Mouse (Mus musculus) stomach, postnatal 0 days (tissue): ENCODE results near the gene Rftn2.

Experiments
- CTCF ChIP-seq: IDR thresholded peaks from 2 replicates; pipeline ENCODE4 v1.5.1; 2016; ENCODE audit warnings: antibody characterized with exemption, low read depth, mild to moderate bottlenecking, moderate library complexity
- EP300 ChIP-seq: optimal IDR thresholded peaks from 2 replicates; pipeline ENCODE3; 2016; ENCODE audit warnings: antibody characterized with exemption

- TF ChIP-seq CTCF (no peak), EP300 (no peak)
Measured at GRCm38 (mm10) chr1:55158821-55159220, 67.8 kb downstream of the Rftn2 start.
